Mouse (Mus musculus) heart, embryonic 11.5 days (tissue): ENCODE measurements at regions not wholly inside any gene's neighbourhood (a gene's known extent, or its start where the extent isn't known, plus 50 kb on each side); places are given as distances from the start of the nearest gene placed in this dataset.
A peak's percentile ranks its signal among the peaks of the same experiment; 100 is the strongest.

ENCODE experiments used
- ATAC-seq: fragments of 200-750 bp; cut with Nextera tagmentation; replicated peaks from 2 replicates; pipeline ENCODE4 v1.8.0; 2017; ENCODE audit warnings: moderate library complexity; ENCODE audit not compliant: insufficient number of reproducible peaks, low FRiP score, low TSS enrichment
- H3K27ac ChIP-seq: fragments of 300-500 bp; sonication (generic); 2 replicates; pipeline ENCODE4 v1.5.1; 2014; ENCODE audit warnings: mild to moderate bottlenecking, low read depth, low read length
- H3K27me3 ChIP-seq: fragments of 300-500 bp; sonication (generic); 2 replicates; pipeline ENCODE4 v1.6.1; 2014; ENCODE audit warnings: mild to moderate bottlenecking, low read length, mixed read lengths; ENCODE audit not compliant: control insufficient read depth, insufficient read depth
- H3K36me3 ChIP-seq: fragments of 300-500 bp; sonication (generic); 2 replicates; pipeline ENCODE4 v1.6.1; 2014; ENCODE audit warnings: mild to moderate bottlenecking, low read length, moderate library complexity, mixed read lengths; ENCODE audit not compliant: control insufficient read depth, insufficient read depth
- H3K4me1 ChIP-seq: fragments of 300-500 bp; sonication (generic); 2 replicates; pipeline ENCODE4 v1.6.1; 2014; ENCODE audit warnings: low read length; ENCODE audit not compliant: control insufficient read depth, insufficient read depth
- H3K4me2 ChIP-seq: fragments of 300-500 bp; sonication (generic); 2 replicates; pipeline ENCODE4 v1.6.1; 2014; ENCODE audit warnings: mild to moderate bottlenecking, moderate library complexity
- H3K4me3 ChIP-seq: fragments of 300-500 bp; sonication (generic); 2 replicates; pipeline ENCODE4 v1.5.1; 2014; ENCODE audit warnings: low read depth, low read length
- H3K9ac ChIP-seq: fragments of 300-500 bp; sonication (generic); 2 replicates; pipeline ENCODE4 v1.6.1; 2014; ENCODE audit warnings: mild to moderate bottlenecking, low read depth, low read length, moderate library complexity
- H3K9me3 ChIP-seq: fragments of 300-500 bp; sonication (generic); replicated peaks from 2 replicates; pipeline ENCODE4 v1.6.1; 2016; ENCODE audit warnings: low read length; ENCODE audit not compliant: control insufficient read depth
- WGBS: fragments of 180-500 bp; shearing (Covaris S2); extraction: QIAGEN DNeasy Blood & Tissue Kit; methylation state at CpG from one replicate; pipeline ENCODE4 v1.1.7; 2014; ENCODE audit not compliant: insufficient replicate concordance; 5-methylcytosine and 5-hydroxymethylcytosine counted together

DNA sequence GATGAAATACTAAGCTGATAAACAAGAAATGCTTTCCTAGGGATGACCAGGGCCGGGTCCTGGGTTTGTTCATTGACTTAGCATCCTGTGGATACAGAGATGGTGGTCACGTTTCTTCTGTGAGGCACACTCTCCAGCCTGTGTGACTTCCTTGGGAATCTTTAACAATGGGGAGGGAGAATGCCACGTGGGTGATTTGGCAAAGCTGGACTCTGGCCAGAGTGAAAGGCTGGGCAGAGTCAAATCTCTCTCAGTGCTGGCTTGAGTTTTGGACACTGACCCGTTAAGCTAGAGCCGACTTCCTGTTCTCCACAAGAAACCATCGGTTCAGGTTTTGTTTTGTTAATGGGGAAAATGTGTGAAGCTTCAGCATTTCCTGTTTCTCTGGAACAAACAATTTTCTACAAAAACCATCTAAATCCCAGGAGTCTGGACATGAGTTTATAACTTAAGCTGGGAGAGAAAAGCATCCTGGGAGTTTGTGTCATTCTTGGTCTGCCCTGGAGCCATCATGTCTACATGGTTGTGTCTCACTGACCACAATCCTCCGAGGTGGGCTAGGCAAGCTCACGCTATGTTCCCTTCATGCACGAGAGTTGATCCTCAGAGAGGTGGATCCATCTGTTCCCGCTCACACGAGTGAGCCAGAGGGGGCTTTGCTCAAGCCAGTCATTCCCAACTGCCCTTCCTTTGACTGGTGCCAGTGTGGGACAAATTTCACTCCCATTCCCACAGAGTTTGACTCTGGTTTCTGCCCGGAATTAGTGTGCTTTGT, 190.0 kb downstream of the Pten start:
- ATAC-seq, result no peak
- H3K27ac ChIP-seq, result no peak overlapping the region
- H3K9ac ChIP-seq, result no peak overlapping the region
- no peaks in the 10 kb centered on the region for H3K27me3 ChIP-seq
- H3K4me3 ChIP-seq, result no peak overlapping the region
- no peak overlapping the region for H3K4me2 ChIP-seq
- no peaks in the 10 kb centered on the region for H3K9me3 ChIP-seq
- H3K4me1 ChIP-seq, result no peaks in the 10 kb centered on the region
- no peaks in the 10 kb centered on the region for H3K36me3 ChIP-seq
- 69% methylated on average over 12 of the region's 12 CpGs for WGBS

DNA sequence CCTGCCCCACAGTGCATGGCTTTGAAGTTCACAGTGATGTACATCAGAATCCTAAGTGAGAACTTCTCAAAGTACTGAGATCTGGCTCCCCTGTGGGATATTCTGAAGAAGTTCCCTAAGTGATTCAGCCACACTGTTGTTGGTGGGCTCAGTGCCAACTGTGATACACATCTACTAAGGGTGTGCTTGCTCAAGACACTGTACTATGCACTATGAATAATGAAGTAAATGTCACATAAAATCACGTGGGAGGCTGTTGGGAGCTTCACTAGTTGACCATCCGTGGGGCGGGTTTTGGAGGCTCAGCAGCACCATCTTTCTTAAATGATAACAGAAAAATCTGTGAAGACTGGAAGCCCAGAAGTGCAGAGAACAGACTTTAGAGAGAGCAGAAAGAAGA, 193.0 kb downstream of the Pten start:
- no peak for ATAC-seq
- no peak overlapping the region for H3K9ac ChIP-seq
- no peak overlapping the region for H3K27ac ChIP-seq
- no peaks in the 10 kb centered on the region for H3K9me3 ChIP-seq
- H3K4me2 ChIP-seq, result no peak overlapping the region
- WGBS, result 65% methylated on average over 3 of the region's 3 CpGs
- no peaks in the 10 kb centered on the region for H3K4me1 ChIP-seq
- H3K27me3 ChIP-seq, result no peaks in the 10 kb centered on the region
- H3K36me3 ChIP-seq, result no peaks in the 10 kb centered on the region
- no peak overlapping the region for H3K4me3 ChIP-seq

- no peaks in the 10 kb centered on the region for H3K4me1 ChIP-seq
- 50% methylated on average over 1 of the region's 1 CpGs for WGBS
- no peaks in the 10 kb centered on the region for H3K27me3 ChIP-seq
These were observed 193.5 kb downstream of the Pten start for GRCm38 (mm10) chr19:32950794-32951193.

DNA sequence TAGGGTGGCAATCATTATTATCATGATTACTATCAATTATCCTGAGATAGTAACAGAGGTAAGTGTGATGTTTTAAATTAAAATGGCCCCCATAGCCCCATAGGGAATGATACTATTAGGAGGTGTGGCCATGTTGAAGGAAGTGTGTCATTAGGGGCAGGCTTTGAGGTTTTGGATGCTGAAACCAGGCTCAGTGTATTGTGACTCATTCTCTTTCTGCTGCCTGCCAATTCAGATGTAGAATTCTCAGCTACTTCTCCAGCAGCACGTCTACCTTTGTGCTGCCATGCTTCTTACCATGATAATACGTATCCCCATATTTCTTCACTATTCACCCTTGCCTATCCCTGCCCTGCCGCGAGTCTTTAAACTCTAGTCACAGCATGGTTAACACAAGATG, 195.1 kb downstream of the Pten start:
- Histone ChIP-seq H3K4me3 (no peak overlapping the region), H3K36me3 (no peaks in the 10 kb centered on the region), H3K27ac (no peak overlapping the region), H3K9me3 (no peaks in the 10 kb centered on the region), H3K4me2 (no peak overlapping the region), H3K9ac (no peak overlapping the region), H3K4me1 (no peaks in the 10 kb centered on the region), H3K27me3 (no peaks in the 10 kb centered on the region; the same call in 1 of the 2 replicates)
- ATAC-seq, result no peak
- 89% methylated on average over 4 of the region's 4 CpGs for WGBS

More at GRCm38 (mm10) chr19:32950794-32951193, 193.5 kb downstream of the Pten start:
- Histone ChIP-seq H3K27ac (no peak overlapping the region), H3K4me3 (no peak overlapping the region), H3K4me2 (no peak overlapping the region), H3K9ac (no peak overlapping the region), H3K36me3 (no peaks in the 10 kb centered on the region), H3K9me3 (no peaks in the 10 kb centered on the region)
- ATAC-seq, result no peak

DNA sequence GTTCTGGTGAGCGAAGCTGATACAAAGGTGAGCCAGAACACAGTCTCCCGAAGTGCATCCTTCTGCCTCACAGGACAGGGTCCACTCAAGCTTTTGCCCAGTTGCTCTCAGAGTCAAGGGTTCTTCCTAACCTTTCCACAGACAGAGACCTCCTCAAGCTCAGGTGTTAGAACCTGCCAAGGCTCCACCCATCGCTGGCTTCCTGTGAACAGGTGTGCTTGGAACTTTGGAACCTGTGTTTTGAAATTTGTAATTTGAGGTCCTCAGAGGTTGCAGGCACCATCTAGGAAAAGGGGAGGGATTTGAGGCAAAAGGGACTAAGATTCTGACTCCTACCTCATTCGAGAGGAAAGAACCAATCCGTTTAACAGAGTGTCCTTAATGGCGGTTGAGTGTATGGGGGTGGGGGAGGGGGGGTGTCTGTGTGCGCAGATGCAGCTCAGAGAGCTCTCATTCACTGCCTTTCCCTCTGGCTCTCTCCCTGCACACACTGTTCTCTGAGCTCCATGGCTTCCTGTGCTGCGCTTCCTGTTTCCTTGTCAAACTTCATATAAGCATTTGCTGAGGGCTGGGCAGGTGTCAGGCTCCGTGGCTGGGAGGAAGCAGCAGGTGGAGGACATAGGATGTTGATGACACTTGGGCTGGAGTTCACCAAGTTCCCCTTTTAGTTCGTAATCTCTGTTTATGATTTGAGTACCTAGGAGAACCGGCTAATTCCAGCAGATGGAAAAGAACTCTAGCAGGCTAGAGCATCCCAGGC, 195.8 kb downstream of the Pten start:
- 65% methylated on average over 11 of the region's 11 CpGs for WGBS
- no peak overlapping the region for H3K9ac ChIP-seq
- H3K27ac ChIP-seq, result no peak overlapping the region

DNA sequence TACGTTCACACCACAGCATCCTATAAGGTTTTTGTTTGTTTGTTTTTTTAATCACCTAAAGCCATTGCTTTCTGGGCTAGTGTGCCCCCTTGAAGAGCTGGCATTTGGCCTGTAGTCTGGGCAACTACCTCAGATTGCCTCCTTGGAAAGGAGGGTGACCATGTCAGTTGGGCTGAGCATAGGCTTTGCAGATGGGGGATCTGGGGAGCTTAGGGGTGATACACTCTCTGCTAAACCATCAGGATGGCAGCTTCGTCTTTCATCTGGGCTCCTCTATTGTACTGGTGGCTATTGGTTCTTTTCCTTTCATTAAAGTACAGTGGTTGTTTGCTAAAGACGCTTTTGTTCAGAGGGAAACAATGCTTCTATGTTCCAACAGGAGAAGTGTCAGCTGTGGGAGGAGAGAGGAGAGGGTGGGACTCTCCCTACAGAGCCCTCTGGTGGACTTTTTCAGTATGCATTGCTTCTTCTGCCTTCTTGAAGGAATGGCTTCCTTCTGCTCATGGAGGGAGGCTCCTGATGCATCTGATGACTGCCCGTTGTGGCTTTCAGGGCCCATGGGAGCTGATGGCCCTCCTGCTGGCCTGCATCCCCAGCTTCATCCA, 196.8 kb downstream of the Pten start:
- Histone ChIP-seq H3K27ac (no peak overlapping the region), H3K27me3 (no peaks in the 10 kb centered on the region; the same call in 1 of the 2 replicates), H3K9ac (no peak overlapping the region), H3K4me1 (no peaks in the 10 kb centered on the region), H3K4me3 (no peak overlapping the region), H3K4me2 (no peak overlapping the region), H3K9me3 (no peaks in the 10 kb centered on the region), H3K36me3 (no peaks in the 10 kb centered on the region)
- 38% methylated on average over 4 of the region's 4 CpGs for WGBS
- ATAC-seq, result no peak

More for the DNA sequence above, 195.8 kb downstream of the Pten start:
- no peaks in the 10 kb centered on the region for H3K36me3 ChIP-seq
- no peaks in the 10 kb centered on the region for H3K4me1 ChIP-seq
- H3K27me3 ChIP-seq, result no peaks in the 10 kb centered on the region; the same call in 1 of the 2 replicates
- no peak overlapping the region; the same call in 1 of the 2 replicates for H3K4me2 ChIP-seq
- H3K9me3 ChIP-seq, result no peaks in the 10 kb centered on the region
- no peak for ATAC-seq
- H3K4me3 ChIP-seq, result no peak overlapping the region

DNA sequence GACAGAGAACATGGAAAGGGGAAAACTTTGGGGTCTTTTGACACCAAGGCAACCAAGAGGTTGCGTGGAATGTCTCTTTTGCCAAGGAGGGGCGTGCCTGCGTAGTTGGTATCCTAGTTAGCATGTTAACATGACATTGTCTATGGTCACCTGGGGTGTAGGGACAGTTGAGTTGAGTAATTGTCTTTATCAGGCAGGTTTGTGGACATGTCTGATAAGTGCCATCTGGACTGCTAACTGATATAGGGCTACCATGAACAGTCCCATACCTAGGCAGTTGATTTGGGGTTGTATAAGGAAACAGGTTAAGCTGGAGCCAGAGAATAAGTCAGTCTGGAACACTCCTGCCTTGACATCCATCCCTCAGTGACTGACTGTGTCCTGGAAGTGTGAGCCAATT, 197.6 kb downstream of the Pten start:
- no peaks in the 10 kb centered on the region for H3K36me3 ChIP-seq
- no peaks in the 10 kb centered on the region for H3K9me3 ChIP-seq
- H3K9ac ChIP-seq, result no peak overlapping the region
- ATAC-seq, result no peak
- no peak overlapping the region for H3K27ac ChIP-seq
- H3K4me2 ChIP-seq, result no peak overlapping the region
- no peaks in the 10 kb centered on the region for H3K4me1 ChIP-seq
- no peaks in the 10 kb centered on the region; the same call in 1 of the 2 replicates for H3K27me3 ChIP-seq
- H3K4me3 ChIP-seq, result no peak overlapping the region
- 90% methylated on average over 3 of the region's 3 CpGs for whole genome bisulfite sequencing

- Histone ChIP-seq H3K9me3 (no peaks in the 10 kb centered on the region), H3K36me3 (no peaks in the 10 kb centered on the region), H3K4me2 (peak overlapping the region; percentile 63), H3K9ac (peak overlapping the region; percentile 23; the same call in 1 of the 2 replicates), H3K4me3 (peak overlapping the region; percentile 25), H3K4me1 (no peaks in the 10 kb centered on the region), H3K27me3 (no peaks in the 10 kb centered on the region; the same call in 1 of the 2 replicates), H3K27ac (no peak overlapping the region)
- 6% methylated on average over 9 of the region's 9 CpGs for WGBS
- no peak for ATAC-seq
These were observed 199.0 kb downstream of the Pten start for GRCm38 (mm10) chr19:32956143-32956915.
